Mouse (Mus musculus) mouse trophoblast stem cell (cell line): ENCODE measurements at regions not wholly inside any gene's neighbourhood (a gene's known extent, or its start where the extent isn't known, plus 50 kb on each side); places are given as distances from the start of the nearest gene placed in this dataset.

Source experiments
- in situ Hi-C, 2 experiments: fragments of 300-500 bp; cut with MseI, MboI; formaldehyde crosslinking; loops; 2 replicates in 1 of 2; 3 replicates in 1 of 2; pipeline ENCODE4 v1.15.1; 2025

GRCm38 (mm10) chr14:110276192-110276591 lies 478.8 kb downstream of the Slitrk6 start:
- in situ Hi-C loops: no loop called here

- in situ Hi-C loops: no loop called here
Observed at GRCm38 (mm10) chr14:110271270-110271669, 483.7 kb downstream of the Slitrk6 start.

- in situ Hi-C loops: no loop called here
Observed at GRCm38 (mm10) chr14:110244466-110244865, 510.5 kb downstream of the Slitrk6 start.

- in situ Hi-C loops: no loop called here
Observed at GRCm38 (mm10) chr14:110243549-110243948, 511.4 kb downstream of the Slitrk6 start.

- in situ Hi-C loops: no loop called here
Observed at GRCm38 (mm10) chr14:110238800-110239199, 516.1 kb downstream of the Slitrk6 start.

- in situ Hi-C loops: no loop called here
Observed at GRCm38 (mm10) chr14:110224678-110225446, 530.1 kb downstream of the Slitrk6 start.

- in situ Hi-C loops: no loop called here
Observed at GRCm38 (mm10) chr14:110190987-110191607, 563.9 kb downstream of the Slitrk6 start.

- in situ Hi-C loops: no loop called here
Observed at GRCm38 (mm10) chr14:110190471-110190870, 564.5 kb downstream of the Slitrk6 start.

- in situ Hi-C loops: no loop called here
Observed at GRCm38 (mm10) chr14:110179166-110179565, 575.8 kb downstream of the Slitrk6 start.

GRCm38 (mm10) chr14:110171162-110172117 lies 583.5 kb downstream of the Slitrk6 start:
- in situ Hi-C loops: no loop called here

- in situ Hi-C loops: no loop called here
Observed at GRCm38 (mm10) chr14:110168632-110169031, 586.3 kb downstream of the Slitrk6 start.

- in situ Hi-C loops: no loop called here
Observed at GRCm38 (mm10) chr14:110128265-110128664, 626.7 kb downstream of the Slitrk6 start.

- in situ Hi-C loops: no loop called here
Observed at GRCm38 (mm10) chr14:110125936-110126710, 628.8 kb downstream of the Slitrk6 start.

- in situ Hi-C loops: no loop called here
Observed at GRCm38 (mm10) chr14:110122710-110123109, 632.2 kb downstream of the Slitrk6 start.

GRCm38 (mm10) chr14:110115578-110115977 lies 639.4 kb downstream of the Slitrk6 start:
- in situ Hi-C loops: no loop called here

- in situ Hi-C loops: no loop called here
Observed at GRCm38 (mm10) chr14:110100852-110101251, 654.1 kb downstream of the Slitrk6 start.

- in situ Hi-C loops: no loop called here
Observed at GRCm38 (mm10) chr14:110078351-110078750, 676.6 kb downstream of the Slitrk6 start.

- in situ Hi-C loops: no loop called here
Observed at GRCm38 (mm10) chr14:110047748-110048147, 707.2 kb downstream of the Slitrk6 start.

- in situ Hi-C loops: no loop called here
Observed at GRCm38 (mm10) chr14:110043211-110043610, 711.7 kb downstream of the Slitrk6 start.

GRCm38 (mm10) chr14:110021812-110022211 lies 733.1 kb downstream of the Slitrk6 start:
- in situ Hi-C loops: no loop called here

- in situ Hi-C loops: no loop called here
Observed at GRCm38 (mm10) chr14:110015126-110015525, 739.8 kb downstream of the Slitrk6 start.
